ENCODE assay signal across 10 mouse cellular contexts in genomic region chr7:66101866-66102265, GRCm38 (mm10). TPM values are rescaled to one million over a fixed set of nuclear protein-coding genes. Genes with fewer than 3 reads are reported as not detected.
DNase-seq lines count a peak whose midpoint lies in the region; ATAC-seq and TF ChIP-seq lines count a peak whose summit lies in the region.
"Had no signal": no experiment of that assay in that cellular context is flagged by ENCODE, and none has a peak within 500 bp of the region (broad histone marks: within the 10 kb centered on the region; RNA-seq: fewer than 3 reads in every experiment).

No protein-coding gene starts in this region.

- ATAC-seq in embryonic facial prominence, embryonic 11.5 days (replicated peaks; ENCODE audit: insufficient number of reproducible peaks, low FRiP score, low TSS enrichment, low read depth), result no peak
- ATAC-seq in liver, embryonic 14.5 days (ENCODE audit: insufficient read depth), result no peak
- no peak for ATAC-seq in liver, embryonic 12.5 days

- H3K9me3 ChIP-seq in embryonic facial prominence, embryonic 11.5 days (replicated peaks; ENCODE audit: control insufficient read depth, low read length), result no peaks in the 10 kb centered on the region
- no peaks in the 10 kb centered on the region for H3K9me3 ChIP-seq in embryonic facial prominence, embryonic 10.5 days
- no peaks in the 10 kb centered on the region for H3K9me3 ChIP-seq in liver, embryonic 14.5 days (ENCODE audit: control insufficient read depth, low read length)
- H3K9me3 ChIP-seq in liver, embryonic 12.5 days (replicated peaks), result no peaks in the 10 kb centered on the region
- H3K9me3 ChIP-seq: limb, embryonic 15.5 days had no signal

- no peak overlapping the region for H3K27ac ChIP-seq in embryonic facial prominence, embryonic 11.5 days (replicated peaks; ENCODE audit: low read depth, low read length)
- H3K27ac ChIP-seq in embryonic facial prominence, embryonic 10.5 days (replicated peaks), result no peak overlapping the region
- no peak overlapping the region for H3K27ac ChIP-seq in liver, embryonic 14.5 days
- H3K27ac ChIP-seq in liver, embryonic 12.5 days, result no peak overlapping the region
- H3K27ac ChIP-seq: limb, embryonic 15.5 days had no signal

- no peaks in the 10 kb centered on the region for H3K36me3 ChIP-seq in embryonic facial prominence, embryonic 11.5 days (replicated peaks; ENCODE audit: control insufficient read depth, insufficient read depth, low read depth, low read length)
- no peaks in the 10 kb centered on the region for H3K36me3 ChIP-seq in embryonic facial prominence, embryonic 10.5 days (replicated peaks)
- H3K36me3 ChIP-seq in liver, embryonic 14.5 days (replicated peaks; ENCODE audit: control insufficient read depth, insufficient read depth, low read depth), result no peaks in the 10 kb centered on the region
- H3K36me3 ChIP-seq in liver, embryonic 12.5 days, result no peaks in the 10 kb centered on the region
- H3K36me3 ChIP-seq: limb, embryonic 15.5 days had no signal

- H3K9ac ChIP-seq in embryonic facial prominence, embryonic 11.5 days (replicated peaks; ENCODE audit: low read length), result no peak overlapping the region
- H3K9ac ChIP-seq in liver, embryonic 14.5 days (replicated peaks), result no peak overlapping the region
- H3K9ac ChIP-seq in liver, embryonic 12.5 days, result no peak overlapping the region
- H3K9ac ChIP-seq: limb, embryonic 15.5 days had no signal

- H3K4me1 ChIP-seq in embryonic facial prominence, embryonic 11.5 days (ENCODE audit: control insufficient read depth, insufficient read depth, low read length), result no peaks in the 10 kb centered on the region
- no peaks in the 10 kb centered on the region for H3K4me1 ChIP-seq in embryonic facial prominence, embryonic 10.5 days
- H3K4me1 ChIP-seq in liver, embryonic 14.5 days (replicated peaks; ENCODE audit: control insufficient read depth in 2 of 2, insufficient read depth in 2 of 2, low read length in 1 of 2), result no peaks in the 10 kb centered on the region; a peak in 1 of 4 replicates
- no peaks in the 10 kb centered on the region for H3K4me1 ChIP-seq in liver, embryonic 12.5 days

- TF ChIP-seq CTCF in liver, embryonic 14.5 days (IDR thresholded peaks at IDR 0.05; ENCODE audit: low read depth), result peak; percentile 67
- TF ChIP-seq CTCF in brain, embryonic 14.5 days (IDR thresholded peaks at IDR 0.05; ENCODE audit: borderline replicate concordance, extremely low read depth, insufficient read depth, insufficient read length), result no peak

- H3K27me3 ChIP-seq in embryonic facial prominence, embryonic 11.5 days (ENCODE audit: control insufficient read depth, insufficient read depth, low read length), result no peaks in the 10 kb centered on the region
- H3K27me3 ChIP-seq in embryonic facial prominence, embryonic 10.5 days (replicated peaks; ENCODE audit: low read depth, poor library complexity, severe bottlenecking), result no peaks in the 10 kb centered on the region
- no peaks in the 10 kb centered on the region; the same call in 1 of the 2 replicates for H3K27me3 ChIP-seq in liver, embryonic 14.5 days (ENCODE audit: control insufficient read depth, insufficient read depth, low read length)
- peaks cover 23% of the 10 kb centered on the region; the same call in 1 of the 2 replicates for H3K27me3 ChIP-seq in liver, embryonic 12.5 days (replicated peaks)

- no peak for TF ChIP-seq POLR2A in brain, embryonic 14.5 days (IDR thresholded peaks at IDR 0.05; ENCODE audit: borderline replicate concordance, extremely low read depth, insufficient read depth, insufficient read length, poor library complexity, severe bottlenecking)

- DNase-seq in embryonic facial prominence, embryonic 11.5 days (ENCODE audit: low spot score), result peak; percentile 72
- no peak for DNase-seq in embryonic facial prominence, embryonic 10.5 days (ENCODE audit: low spot score)
- DNase-seq in liver, embryonic 14.5 days (ENCODE audit: low read depth in 3 of 3, low spot score in 3 of 3), result peak in 1 of 3 experiments; percentile 44
- peak; percentile 76 for DNase-seq in brain, embryonic 14.5 days (ENCODE audit: low read depth)
- peak; percentile 68 for DNase-seq in mesoderm, embryonic 11.5 days (ENCODE audit: low read depth, low spot score)
- DNase-seq in gastrocnemius, adult 8-10 months (ENCODE audit: low spot score in 2 of 2), result no peak
- no peak for DNase-seq in heart, postnatal 25 days (ENCODE audit: low spot score)

- WGBS in embryonic facial prominence, embryonic 11.5 days, result 9% methylated on average over 4 of the region's 4 CpGs
- 6% methylated on average over 4 of the region's 4 CpGs for WGBS in embryonic facial prominence, embryonic 10.5 days
- 7% methylated on average over 4 of the region's 4 CpGs for WGBS in liver, embryonic 14.5 days (ENCODE audit: insufficient replicate concordance)
- 3% methylated on average over 4 of the region's 4 CpGs for WGBS in liver, embryonic 12.5 days (ENCODE audit: insufficient replicate concordance)

- no peak overlapping the region for H3K4me3 ChIP-seq in embryonic facial prominence, embryonic 11.5 days (ENCODE audit: low read depth, low read length)
- no peak overlapping the region for H3K4me3 ChIP-seq in embryonic facial prominence, embryonic 10.5 days
- no peak overlapping the region for H3K4me3 ChIP-seq in liver, embryonic 14.5 days (ENCODE audit: insufficient read depth in 1 of 2, low read depth in 2 of 2, low read length in 2 of 2)
- H3K4me3 ChIP-seq in liver, embryonic 12.5 days, result no peak overlapping the region
- H3K4me3 ChIP-seq: limb, embryonic 15.5 days had no signal

- no peak for TF ChIP-seq EP300 in liver, embryonic 14.5 days (IDR thresholded peaks at IDR 0.05; ENCODE audit: low read depth)

- intact Hi-C loops in heart, postnatal 25 days (cut with DNase I), result loop anchor here (1.0 to 5.0 kb wide), 4 partner anchors 148 to 560 kb away; partner anchors contain the start of gene Lrrk1

- H3K4me2 ChIP-seq in embryonic facial prominence, embryonic 11.5 days (ENCODE audit: low read depth, low read length), result no peak overlapping the region
- H3K4me2 ChIP-seq in liver, embryonic 14.5 days (ENCODE audit: low read depth), result no peak overlapping the region
- no peak overlapping the region for H3K4me2 ChIP-seq in liver, embryonic 12.5 days
- H3K4me2 ChIP-seq: limb, embryonic 15.5 days had no signal

RNA-seq across cellular contexts. Expression of gene Chsy1, which starts 7.4 kb away (rescaled TPM):
- polyA plus RNA-seq in embryonic facial prominence, embryonic 11.5 days (2014; fragmentation: Nextera tagmentation; extraction: Ambion mirVana), result 23.8 and 26.7 TPM in 2 replicates
- 12.5 and 13.4 TPM in 2 replicates for polyA plus RNA-seq in embryonic facial prominence, embryonic 10.5 days (2016; fragmentation: Nextera tagmentation; extraction: Ambion mirVana)
- 5.7 and 7.9 TPM in 2 replicates for polyA plus RNA-seq in liver, embryonic 14.5 days (2012; rRNA removed)
- 9.0 and 11.0 TPM in 2 replicates for polyA plus RNA-seq in liver, embryonic 14.5 days (2014; fragmentation: Nextera tagmentation; extraction: Ambion mirVana)
- 11.3 and 12.0 TPM in 2 replicates for polyA plus RNA-seq in liver, embryonic 12.5 days (2016; fragmentation: Nextera tagmentation; extraction: Ambion mirVana)
- 16.0 and 21.5 TPM in 2 replicates for polyA plus RNA-seq in brain, embryonic 14.5 days (2012; rRNA removed)
- 1 to 10 TPM; 2.1 to 3.6 (median 2.7) TPM for total RNA-seq in gastrocnemius, adult 8-10 months (2022)
- total RNA-seq in heart, postnatal 25 days (2021), result 10 to 100 TPM; 14.4 to 16.8 TPM

RNA-seq across cellular contexts. Expression of gene Selenos, which starts 22.4 kb away (rescaled TPM):
- 81.7 and 88.3 TPM in 2 replicates for polyA plus RNA-seq in embryonic facial prominence, embryonic 11.5 days (2014; fragmentation: Nextera tagmentation; extraction: Ambion mirVana)
- 83.2 and 85.8 TPM in 2 replicates for polyA plus RNA-seq in embryonic facial prominence, embryonic 10.5 days (2016; fragmentation: Nextera tagmentation; extraction: Ambion mirVana)
- polyA plus RNA-seq in liver, embryonic 14.5 days (2012; rRNA removed), result 23.6 and 39.8 TPM in 2 replicates
- polyA plus RNA-seq in liver, embryonic 14.5 days (2014; fragmentation: Nextera tagmentation; extraction: Ambion mirVana), result 56.4 and 62.7 TPM in 2 replicates
- polyA plus RNA-seq in liver, embryonic 12.5 days (2016; fragmentation: Nextera tagmentation; extraction: Ambion mirVana), result 60.7 and 65.5 TPM in 2 replicates
- 58.5 and 63.8 TPM in 2 replicates for polyA plus RNA-seq in brain, embryonic 14.5 days (2012; rRNA removed)
- total RNA-seq in gastrocnemius, adult 8-10 months (2022), result 10 to 100 TPM; 27.1 to 38.7 (median 30.3) TPM
- 10 to 100 TPM; 31.1 to 36.9 TPM for total RNA-seq in heart, postnatal 25 days (2021)

RNA-seq across cellular contexts. Expression of gene Snrpa1, which starts 43.1 kb away (rescaled TPM):
- polyA plus RNA-seq in embryonic facial prominence, embryonic 11.5 days (2014; fragmentation: Nextera tagmentation; extraction: Ambion mirVana), result 252 and 276 TPM in 2 replicates
- 273 and 281 TPM in 2 replicates for polyA plus RNA-seq in embryonic facial prominence, embryonic 10.5 days (2016; fragmentation: Nextera tagmentation; extraction: Ambion mirVana)
- polyA plus RNA-seq in liver, embryonic 14.5 days (2012; rRNA removed), result 23.5 and 43.9 TPM in 2 replicates
- 88.4 and 94.2 TPM in 2 replicates for polyA plus RNA-seq in liver, embryonic 14.5 days (2014; fragmentation: Nextera tagmentation; extraction: Ambion mirVana)
- polyA plus RNA-seq in liver, embryonic 12.5 days (2016; fragmentation: Nextera tagmentation; extraction: Ambion mirVana), result 162 and 173 TPM in 2 replicates
- 60.4 and 72.7 TPM in 2 replicates for polyA plus RNA-seq in brain, embryonic 14.5 days (2012; rRNA removed)
- total RNA-seq in gastrocnemius, adult 8-10 months (2022), result 10 to 100 TPM; 17.3 to 21.2 (median 18.0) TPM
- total RNA-seq in heart, postnatal 25 days (2021), result 10 to 100 TPM; 20.2 to 22.5 TPM

RNA-seq across cellular contexts. Expression of gene Gm45213, which starts 58.5 kb away (rescaled TPM):
- polyA plus RNA-seq in embryonic facial prominence, embryonic 11.5 days (2014; fragmentation: Nextera tagmentation; extraction: Ambion mirVana), result not detected in 2 replicates
- polyA plus RNA-seq in embryonic facial prominence, embryonic 10.5 days (2016; fragmentation: Nextera tagmentation; extraction: Ambion mirVana), result not detected in 2 replicates
- not detected in 2 replicates for polyA plus RNA-seq in liver, embryonic 14.5 days (2012; rRNA removed)
- not detected in 2 replicates for polyA plus RNA-seq in liver, embryonic 14.5 days (2014; fragmentation: Nextera tagmentation; extraction: Ambion mirVana)
- not detected in 2 replicates for polyA plus RNA-seq in liver, embryonic 12.5 days (2016; fragmentation: Nextera tagmentation; extraction: Ambion mirVana)
- polyA plus RNA-seq in brain, embryonic 14.5 days (2012; rRNA removed), result not detected in 2 replicates
- total RNA-seq in gastrocnemius, adult 8-10 months (2022), result not detected
- not detected for total RNA-seq in heart, postnatal 25 days (2021)
- polyA plus RNA-seq: frontal cortex, adult 2 months; limb, embryonic 15.5 days had no signal

Comparison
In these comparisons a context has a peak if more than half of its experiments do, and no peak if none do; other contexts are left out.
1. DNase-seq: peak in embryonic facial prominence, embryonic 11.5 days (single experiment), brain, embryonic 14.5 days (single experiment) and mesoderm, embryonic 11.5 days (single experiment); none in embryonic facial prominence, embryonic 10.5 days (single experiment), gastrocnemius, adult 8-10 months (0 of 2) and heart, postnatal 25 days (single experiment).